Mouse (Mus musculus): ENCODE data around the gene Vmn1r233.

Vmn1r233 gene

GRCm38 (mm10) chr17:20996364-20996763, at the start of gene Vmn1r233:
Gene Vmn1r233, minus strand, starts transcription at chr17:20996464.
- DNase-seq = no peak

- no peak for DNase-seq
Observed at GRCm38 (mm10) chr17:21018410-21019080, 22.3 kb upstream of the Vmn1r233 start.

GRCm38 (mm10) chr17:21009726-21010125, 13.5 kb upstream of the Vmn1r233 start:
- DNase-seq = no peak

- DNase-seq = peak; percentile 71 to 79
Observed at GRCm38 (mm10) chr17:21008382-21009331, 12.4 kb upstream of the Vmn1r233 start, which contains the start of gene Zfp160. Gene Zfp160, plus strand, starts transcription at chr17:21008903.

GRCm38 (mm10) chr17:20993716-20994115, 2.5 kb downstream of the Vmn1r233 start:
- no peak for DNase-seq

GRCm38 (mm10) chr17:20966681-20967080, 29.6 kb downstream of the Vmn1r233 start:
- no peak for DNase-seq

- no peak for DNase-seq
Observed at GRCm38 (mm10) chr17:20965421-20965820, 30.8 kb downstream of the Vmn1r233 start.

GRCm38 (mm10) chr17:20960386-20960785, 35.9 kb downstream of the Vmn1r233 start:
- DNase-seq = no peak

- no peak for DNase-seq
Observed at GRCm38 (mm10) chr17:20946636-20947035, 49.6 kb downstream of the Vmn1r233 start.

- peak in 1 of 2 experiments; percentile 8 for DNase-seq
Observed at GRCm38 (mm10) chr17:20946026-20946565, 50.2 kb downstream of the Vmn1r233 start.

GRCm38 (mm10) chr17:20944985-20945891, 51.0 kb downstream of the Vmn1r233 start, which contains the start of gene Ppp2r1a:
Gene Ppp2r1a, plus strand, starts transcription at chr17:20945311.
- peak; percentile 95 to 99 for DNase-seq

- DNase-seq = no peak
Observed at GRCm38 (mm10) chr17:20944226-20944625, 52.0 kb downstream of the Vmn1r233 start.
